Mouse (Mus musculus) E14TG2a.4 (cell line): Measurements from ENCODE around the gene Actn1.

Source experiments
- CTCF ChIP-seq: conservative IDR thresholded peaks from 2 replicates; pipeline ENCODE4 v1.5.1; 2014; ENCODE audit warnings: low read length
- NANOG ChIP-seq: IDR thresholded peaks from 2 replicates; pipeline ENCODE4 v1.6.1; 2014; ENCODE audit warnings: borderline replicate concordance, low read length, mixed read lengths
- POU5F1 ChIP-seq: IDR thresholded peaks from 2 replicates; pipeline ENCODE4 v1.6.1; 2014; ENCODE audit warnings: low read length, borderline replicate concordance

DNA sequence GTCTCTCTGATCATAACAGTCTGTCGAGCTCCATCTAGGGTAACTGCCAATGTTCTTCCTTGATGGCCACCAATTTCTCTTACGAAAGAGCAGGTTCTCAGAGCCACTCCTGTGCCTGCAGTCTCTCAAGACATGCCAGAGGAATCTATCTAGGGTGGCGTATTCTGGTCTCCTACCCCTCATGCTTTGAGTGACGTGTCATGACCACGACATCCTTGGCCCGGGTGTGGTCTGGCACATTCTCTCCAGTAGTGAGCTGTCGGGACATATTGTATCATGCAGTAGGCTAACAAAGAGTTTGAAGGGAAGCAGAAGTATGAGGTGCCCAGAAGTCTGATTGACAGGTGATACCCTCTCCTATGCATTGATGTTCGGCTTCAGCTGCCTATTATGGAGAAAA is 119.2 kb downstream of the Actn1 start:
- no peak for TF ChIP-seq CTCF
- no peak for TF ChIP-seq NANOG
- no peak for TF ChIP-seq POU5F1
